Mouse (Mus musculus): ENCODE results near the gene Ube2d1. TPM values are rescaled to one million over a fixed set of nuclear protein-coding genes. Genes with fewer than 3 reads are reported as not detected.

Ube2d1 gene
- polyA plus RNA-seq, 1 experiment from 2014 or later: 95.1 TPM

Other genes with a start within 250 kb of the Ube2d1 start
- 2.7 and 3.1 TPM in 2 replicates for gene Bicc1, start 125.6 kb downstream of the Ube2d1 start, polyA plus RNA-seq (2016; fragmentation: Nextera tagmentation; extraction: Ambion mirVana)
- gene Tfam, start 47.0 kb downstream of the Ube2d1 start, polyA plus RNA-seq (2016; fragmentation: Nextera tagmentation; extraction: Ambion mirVana): 88.3 and 88.5 TPM in 2 replicates
- gene Cisd1, start 59.7 kb upstream of the Ube2d1 start, polyA plus RNA-seq (2016; fragmentation: Nextera tagmentation; extraction: Ambion mirVana): 138 TPM in 2 replicates
- 21.1 TPM in 2 replicates for gene Ipmk, start 62.5 kb upstream of the Ube2d1 start, polyA plus RNA-seq (2016; fragmentation: Nextera tagmentation; extraction: Ambion mirVana)